Comparison of ENCODE assay signal across 9 mouse cellular contexts in the genomic region with DNA sequence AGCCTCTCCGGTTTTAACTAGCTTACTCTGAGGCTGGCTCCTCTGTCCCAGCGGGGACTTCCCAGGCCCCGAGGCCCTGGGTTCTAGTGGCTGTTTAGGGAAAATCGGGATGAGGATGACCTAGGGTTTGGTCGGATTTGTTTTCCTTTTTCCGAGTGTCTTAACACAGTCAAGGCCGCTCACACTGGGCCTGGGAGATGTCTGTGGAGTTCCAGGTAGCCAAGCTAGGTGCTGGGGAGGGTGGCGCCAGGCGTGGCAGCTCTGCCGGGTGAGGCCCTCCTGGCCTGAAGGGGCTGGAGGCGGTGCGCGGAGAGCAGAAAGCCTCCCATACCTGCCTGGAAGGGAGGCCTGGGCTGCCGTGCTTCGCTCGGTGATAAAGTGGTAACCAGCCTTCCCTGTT. TPM values are rescaled to one million over a fixed set of nuclear protein-coding genes. Genes with fewer than 3 reads are reported as not detected.
DNase-seq lines count a peak whose midpoint lies in the region; ATAC-seq and TF ChIP-seq lines count a peak whose summit lies in the region.
"Had no signal": no experiment of that assay in that cellular context is flagged by ENCODE, and none has a peak within 500 bp of the region (broad histone marks: within the 10 kb centered on the region; RNA-seq: fewer than 3 reads in every experiment).

No protein-coding gene starts in this region.

- peak overlapping the region; percentile 79 for H3K4me2 ChIP-seq in heart, embryonic 12.5 days

- H3K4me3 ChIP-seq in heart, embryonic 12.5 days, result peak overlapping the region; percentile 49
- peak overlapping the region; percentile 67 for H3K4me3 ChIP-seq in lung, adult 2 months (replicated peaks; ENCODE audit: extremely low read depth, low read depth, low read length)

- no peak for TF ChIP-seq POLR2A in lung, adult 2 months (IDR thresholded peaks at IDR 0.05; ENCODE audit: borderline replicate concordance, extremely low read depth, low read depth, low read length)

- intact Hi-C loops in heart, postnatal 10 days (cut with DNase I), result no loop called here

- H3K9ac ChIP-seq in heart, embryonic 12.5 days, result peak overlapping the region; percentile 55

- H3K36me3 ChIP-seq in heart, embryonic 12.5 days, result no peaks in the 10 kb centered on the region

- TF ChIP-seq CTCF in lung, adult 2 months (IDR thresholded peaks at IDR 0.05; ENCODE audit: insufficient read depth, low read length), result no peak

- H3K9me3 ChIP-seq in heart, embryonic 12.5 days (replicated peaks), result no peaks in the 10 kb centered on the region

- peaks cover 26% of the 10 kb centered on the region for H3K27me3 ChIP-seq in heart, embryonic 12.5 days (replicated peaks)

- no peak for ATAC-seq in heart, embryonic 12.5 days (ENCODE audit: insufficient number of reproducible peaks, low FRiP score)

- no peak overlapping the region for H3K27ac ChIP-seq in heart, embryonic 12.5 days (ENCODE audit: poor library complexity, severe bottlenecking)

- H3K4me1 ChIP-seq in heart, embryonic 12.5 days (replicated peaks), result peaks cover 49% of the 10 kb centered on the region
- no peaks in the 10 kb centered on the region for H3K4me1 ChIP-seq in lung, adult 2 months (ENCODE audit: control insufficient read depth, insufficient read depth, low read length)

- 29% methylated on average over 16 of the region's 16 CpGs for WGBS in heart, embryonic 12.5 days
- WGBS in lung, adult 2 months, result 43% methylated on average over 16 of the region's 16 CpGs

- no peak for DNase-seq in heart, postnatal 10 days
- peak; percentile 17 for DNase-seq in ES-CJ7 (ENCODE audit: low read depth, low spot score)
- peak; percentile 39 for DNase-seq in kidney, adult 9 months
- peak; percentile 49 for DNase-seq in lung, adult 2 months
- no peak for DNase-seq in embryo, embryonic 10.5 days (ENCODE audit: low spot score)
- no peak for DNase-seq in T-cell, adult 2 months (ENCODE audit: low spot score)
- DNase-seq in thymus, postnatal 25 days, result no peak

RNA-seq across cellular contexts. Expression of gene Irf6, which starts 0.7 kb away (rescaled TPM):
- 4.8 and 6.6 TPM in 2 replicates for polyA plus RNA-seq in heart, embryonic 12.5 days (2016; fragmentation: Nextera tagmentation; extraction: Ambion mirVana)
- total RNA-seq in heart, postnatal 10 days (2021), result 1 to 10 TPM; 4.1 to 4.6 TPM
- 18.3 and 25.9 TPM in 2 replicates for polyA plus RNA-seq in lung, adult 2 months (2012; rRNA removed)
- total RNA-seq: monocyte, adult 5-6 weeks had no signal

RNA-seq across cellular contexts. Expression of gene A130010J15Rik, which starts 14.3 kb away (rescaled TPM):
- 13.4 and 13.9 TPM in 2 replicates for polyA plus RNA-seq in heart, embryonic 12.5 days (2016; fragmentation: Nextera tagmentation; extraction: Ambion mirVana)
- 1 to 10 TPM; 5.5 to 6.1 TPM for total RNA-seq in heart, postnatal 10 days (2021)
- polyA plus RNA-seq in lung, adult 2 months (2012; rRNA removed), result 2.1 and 2.2 TPM in 2 replicates

RNA-seq across cellular contexts. Expression of gene Diexf, which starts 23.5 kb away (rescaled TPM):
- 4.8 TPM in 2 replicates for polyA plus RNA-seq in heart, embryonic 12.5 days (2016; fragmentation: Nextera tagmentation; extraction: Ambion mirVana)
- 10 to 100 TPM in 1 of 2 experiments, 1 to 10 TPM in 1; 7.0 to 10.8 TPM for total RNA-seq in heart, postnatal 10 days (2021)
- polyA plus RNA-seq in lung, adult 2 months (2012; rRNA removed), result 9.9 and 14.1 TPM in 2 replicates

RNA-seq across cellular contexts. Expression of gene Traf3ip3, which starts 47.9 kb away (rescaled TPM):
- 0.99 and 1.6 TPM in 2 replicates for polyA plus RNA-seq in heart, embryonic 12.5 days (2016; fragmentation: Nextera tagmentation; extraction: Ambion mirVana)
- 1 to 10 TPM; 1.6 to 2.6 TPM for total RNA-seq in heart, postnatal 10 days (2021)
- 4.9 and 5.5 TPM in 2 replicates for polyA plus RNA-seq in lung, adult 2 months (2012; rRNA removed)

RNA-seq across cellular contexts. Expression of gene Lamb3, which starts 53.9 kb away (rescaled TPM):
- polyA plus RNA-seq in heart, embryonic 12.5 days (2016; fragmentation: Nextera tagmentation; extraction: Ambion mirVana), result 2.3 and 2.5 TPM in 2 replicates
- 10 to 100 TPM in 1 of 2 experiments, 1 to 10 TPM in 1; 9.0 to 12.2 TPM for total RNA-seq in heart, postnatal 10 days (2021)
- 60.8 and 62.3 TPM in 2 replicates for polyA plus RNA-seq in lung, adult 2 months (2012; rRNA removed)

Comparison
In these comparisons a context has a peak if more than half of its experiments do, and no peak if none do; other contexts are left out.
1. DNase-seq: peak in ES-CJ7 (single experiment), kidney, adult 9 months (single experiment) and lung, adult 2 months (single experiment); none in heart, postnatal 10 days (0 of 2), embryo, embryonic 10.5 days (single experiment), T-cell, adult 2 months (single experiment) and thymus, postnatal 25 days (single experiment).